Mouse (Mus musculus) lung, postnatal 0 days (tissue): ENCODE results near the gene Igfbp6.

Experiments
- CTCF ChIP-seq: IDR thresholded peaks from 2 replicates; pipeline ENCODE4 v1.5.1; 2016; ENCODE audit warnings: antibody characterized with exemption, mild to moderate bottlenecking
- EP300 ChIP-seq: IDR thresholded peaks from 2 replicates; pipeline ENCODE4 v1.6.1; 2016; ENCODE audit warnings: antibody characterized with exemption, mild to moderate bottlenecking, control low read depth

- TF ChIP-seq EP300 (no peak), CTCF (no peak)
These were observed 3.7 kb downstream of the Igfbp6 start for GRCm38 (mm10) chr15:102147674-102148402.
